Mouse (Mus musculus): Measurements from ENCODE around the gene Tlx2. TPM values are rescaled to one million over a fixed set of nuclear protein-coding genes. Genes with fewer than 3 reads are reported as not detected.

The Tlx2 gene
- polyA plus RNA-seq, 1 experiment from 2014 or later, result not detected

DNA sequence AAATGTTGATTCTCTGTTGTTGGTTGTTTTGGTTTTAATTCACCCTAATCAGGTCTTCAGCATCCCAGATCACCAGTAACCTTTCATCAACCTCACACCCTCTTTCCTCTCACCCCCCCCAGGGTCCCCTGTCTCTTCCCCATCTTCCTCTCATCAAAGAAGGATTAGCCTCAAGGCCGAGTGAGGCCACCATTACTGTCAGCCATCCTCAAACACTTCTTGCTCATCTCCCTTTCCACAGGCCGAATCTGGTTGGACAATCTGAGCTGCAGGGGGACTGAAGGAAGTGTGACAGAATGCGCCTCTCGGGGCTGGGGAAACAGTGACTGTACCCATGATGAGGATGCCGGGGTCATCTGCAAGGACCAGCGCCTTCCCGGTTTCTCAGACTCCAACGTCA, 32.9 kb downstream of the Tlx2 start:
- 78% methylated on average over 8 of the region's 8 CpGs for WGBS
- Histone ChIP-seq H3K36me3 (ENCODE audit: control insufficient read depth, insufficient read depth, low read length) (no peaks in the 10 kb centered on the region), H3K27me3 (ENCODE audit: control insufficient read depth, insufficient read depth, low read length) (peaks cover 5% of the 10 kb centered on the region), H3K4me1 (replicated peaks; ENCODE audit: control insufficient read depth, insufficient read depth, low read length) (peaks cover 7% of the 10 kb centered on the region), H3K4me3 (ENCODE audit: low read depth, low read length) (no peak overlapping the region), H3K4me2 (ENCODE audit: low read depth, low read length, severe bottlenecking) (no peak overlapping the region), H3K9me3 (ENCODE audit: control insufficient read depth, low read length) (no peaks in the 10 kb centered on the region), H3K27ac (ENCODE audit: low read depth, low read length) (no peak overlapping the region), H3K9ac (ENCODE audit: low read length) (no peak overlapping the region)
- DNase-seq (ENCODE audit: low spot score) (no peak), ATAC-seq (replicated peaks; ENCODE audit: low FRiP score) (no peak)

- ATAC-seq (replicated peaks; ENCODE audit: low FRiP score) (no peak), DNase-seq (ENCODE audit: low spot score) (peak; percentile 51)
- no peak overlapping the region for H3K27ac ChIP-seq (ENCODE audit: low read depth, low read length)
- no peaks in the 10 kb centered on the region for H3K9me3 ChIP-seq (ENCODE audit: control insufficient read depth, low read length)
- H3K4me3 ChIP-seq (ENCODE audit: low read depth, low read length), result peak overlapping the region; percentile 43; the same call in 1 of the 2 replicates
- peak overlapping the region; percentile 63 for H3K9ac ChIP-seq (ENCODE audit: low read length)
- H3K4me1 ChIP-seq (replicated peaks; ENCODE audit: control insufficient read depth, insufficient read depth, low read length), result peaks cover 7% of the 10 kb centered on the region
- 23% methylated on average over 5 of the region's 5 CpGs for WGBS
- H3K27me3 ChIP-seq (ENCODE audit: control insufficient read depth, insufficient read depth, low read length), result peaks cover 21% of the 10 kb centered on the region
- peak overlapping the region; percentile 90 for H3K4me2 ChIP-seq (ENCODE audit: low read depth, low read length, severe bottlenecking)
- H3K36me3 ChIP-seq (ENCODE audit: control insufficient read depth, insufficient read depth, low read length), result no peaks in the 10 kb centered on the region
These were observed 35.5 kb downstream of the Tlx2 start for GRCm38 (mm10) chr6:83034463-83035055.

DNA sequence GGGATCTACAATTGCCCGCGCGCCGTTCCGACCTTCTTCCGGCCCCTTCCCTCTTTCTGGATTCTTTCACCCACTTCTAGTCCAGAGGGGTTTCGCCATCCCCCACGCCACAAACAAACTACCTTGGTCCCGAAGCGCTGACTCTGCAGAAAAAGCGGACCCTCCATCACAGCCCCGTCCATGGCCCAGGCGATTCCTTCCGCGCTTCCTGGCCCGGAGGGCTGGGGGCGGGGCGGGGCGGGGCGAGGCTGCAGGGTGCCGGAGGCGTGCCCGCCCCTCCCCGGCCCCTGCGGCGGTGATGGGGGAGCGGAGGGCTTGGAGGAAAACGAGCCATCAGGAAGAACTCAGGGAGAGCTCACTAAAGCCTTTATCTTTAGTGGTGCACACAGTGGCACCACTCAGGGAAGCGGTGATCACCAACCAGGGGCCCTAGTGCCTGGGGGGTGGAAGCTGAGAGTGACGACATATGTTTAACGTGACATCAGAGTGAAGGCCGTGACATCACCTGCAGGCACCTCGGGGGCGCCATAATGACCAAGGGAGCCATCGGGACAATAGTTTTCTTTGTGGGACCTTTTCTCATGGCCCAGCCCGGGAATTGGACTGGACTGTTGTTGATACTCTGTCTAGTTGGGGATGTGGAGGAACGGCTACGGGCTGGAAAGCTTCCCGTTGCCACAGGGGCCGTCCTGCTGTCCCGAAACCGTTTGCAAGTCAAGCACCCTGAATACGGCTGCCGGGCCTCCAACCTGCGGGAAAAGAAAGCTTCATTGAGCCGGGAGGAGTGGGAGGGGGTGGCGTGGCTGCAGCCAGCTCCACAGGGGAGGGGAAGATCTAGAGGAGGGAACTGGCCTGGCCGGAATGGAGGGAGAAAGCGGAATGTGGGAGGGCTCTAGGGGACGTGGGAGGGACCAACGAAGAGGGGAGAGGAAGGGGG, 36.6 kb downstream of the Tlx2 start, which contains the start of the genes Dok1 and Loxl3:
Dok1 (minus strand) TSS at position 223 of the 937 bp plus-strand sequence.
Loxl3 (plus strand) TSS at position 925 of the 937 bp plus-strand sequence.
- Histone ChIP-seq H3K27me3 (ENCODE audit: control insufficient read depth, insufficient read depth, low read length) (peaks cover 21% of the 10 kb centered on the region), H3K4me2 (ENCODE audit: low read depth, low read length, severe bottlenecking) (peak within 1 kb of the TSS; percentile 90), H3K9ac (ENCODE audit: low read length) (peak within 1 kb of the TSS; percentile 63), H3K27ac (ENCODE audit: low read depth, low read length) (peak within 1 kb of the TSS; percentile 68), H3K4me3 (ENCODE audit: low read depth, low read length) (peak within 1 kb of the TSS; percentile 43), H3K4me1 (replicated peaks; ENCODE audit: control insufficient read depth, insufficient read depth, low read length) (peaks cover 7% of the 10 kb centered on the region), H3K9me3 (ENCODE audit: control insufficient read depth, low read length) (no peaks in the 10 kb centered on the region), H3K36me3 (ENCODE audit: control insufficient read depth, insufficient read depth, low read length) (no peaks in the 10 kb centered on the region)
- under 1% methylated on average over 51 of the region's 51 CpGs for WGBS
- peak; percentile 86 for DNase-seq (ENCODE audit: low spot score)
- peak; percentile 80 for ATAC-seq (replicated peaks; ENCODE audit: low FRiP score)

GRCm38 (mm10) chr6:83032769-83033191, 37.3 kb downstream of the Tlx2 start:
- peak; percentile 48 for ATAC-seq (replicated peaks; ENCODE audit: low FRiP score)
- Histone ChIP-seq H3K4me2 (ENCODE audit: low read depth, low read length, severe bottlenecking) (peak overlapping the region; percentile 90), H3K27me3 (ENCODE audit: control insufficient read depth, insufficient read depth, low read length) (peaks cover 21% of the 10 kb centered on the region), H3K36me3 (ENCODE audit: control insufficient read depth, insufficient read depth, low read length) (no peaks in the 10 kb centered on the region), H3K9me3 (ENCODE audit: control insufficient read depth, low read length) (no peaks in the 10 kb centered on the region), H3K4me1 (replicated peaks; ENCODE audit: control insufficient read depth, insufficient read depth, low read length) (peaks cover 7% of the 10 kb centered on the region), H3K4me3 (ENCODE audit: low read depth, low read length) (peak overlapping the region; percentile 43), H3K27ac (ENCODE audit: low read depth, low read length) (no peak overlapping the region), H3K9ac (ENCODE audit: low read length) (peak overlapping the region; percentile 63)
- peak; percentile 79 for DNase-seq (ENCODE audit: low spot score)
- under 1% methylated on average over 29 of the region's 31 CpGs for WGBS

DNA sequence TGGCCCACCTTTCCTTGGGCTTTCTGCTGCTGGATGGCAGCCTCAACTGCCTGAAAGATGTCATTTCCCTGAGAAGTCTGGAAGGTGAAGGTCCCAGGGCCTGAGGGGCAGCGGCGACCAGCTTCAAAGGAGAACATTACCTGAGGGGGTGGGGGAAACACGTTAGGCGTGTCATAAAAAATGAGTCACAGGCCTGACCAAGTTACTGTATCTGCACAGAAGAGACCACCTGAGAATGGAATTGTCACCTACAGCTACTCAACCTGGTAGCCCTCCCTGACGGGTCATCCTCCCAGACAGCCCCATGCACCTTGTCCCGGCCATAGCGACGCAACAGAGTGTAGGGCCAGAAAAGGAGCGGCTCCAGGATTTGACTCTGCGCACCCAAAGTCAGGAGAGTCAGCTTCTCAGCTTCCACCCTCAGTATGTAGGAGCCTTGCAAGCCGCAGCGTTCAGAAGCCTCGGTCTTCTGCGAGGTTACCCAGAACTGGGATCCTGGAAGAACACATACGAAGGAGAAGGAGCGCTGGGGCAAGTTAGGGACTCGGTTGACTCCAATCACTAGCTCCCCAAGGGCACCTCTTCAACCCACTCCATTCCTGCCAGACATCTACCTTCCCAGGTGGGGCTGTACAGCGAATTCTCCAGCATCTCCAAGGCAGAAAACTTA, 38.0 kb downstream of the Tlx2 start:
- H3K9ac ChIP-seq (ENCODE audit: low read length), result peak overlapping the region; percentile 63
- DNase-seq (ENCODE audit: low spot score), result no peak

DNA sequence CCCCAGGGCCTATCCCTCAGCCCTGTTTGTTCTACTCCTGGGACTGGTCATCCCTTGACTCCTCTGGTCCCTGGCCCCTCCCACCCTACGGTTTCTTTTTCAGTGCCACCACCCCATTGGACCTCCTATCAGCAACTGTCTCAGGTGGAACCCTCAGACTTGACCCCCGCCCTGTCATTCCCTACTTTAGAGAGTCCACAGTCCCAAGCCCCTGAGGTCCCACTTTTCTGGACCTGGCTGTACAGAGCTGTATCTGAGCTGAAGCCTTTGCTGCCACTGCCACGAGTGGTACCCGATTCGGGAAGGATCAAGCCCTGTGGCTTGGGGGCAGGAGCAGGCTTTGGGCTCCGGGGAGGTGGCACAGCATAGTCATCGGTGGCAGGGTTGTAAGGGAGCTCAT, 39.0 kb downstream of the Tlx2 start:
- Histone ChIP-seq H3K36me3 (ENCODE audit: control insufficient read depth, insufficient read depth, low read length) (no peaks in the 10 kb centered on the region), H3K4me3 (ENCODE audit: low read depth, low read length) (no peak overlapping the region), H3K9me3 (ENCODE audit: control insufficient read depth, low read length) (no peaks in the 10 kb centered on the region), H3K4me2 (ENCODE audit: low read depth, low read length, severe bottlenecking) (no peak overlapping the region), H3K9ac (ENCODE audit: low read length) (no peak overlapping the region), H3K27me3 (ENCODE audit: control insufficient read depth, insufficient read depth, low read length) (peaks cover 19% of the 10 kb centered on the region), H3K4me1 (replicated peaks; ENCODE audit: control insufficient read depth, insufficient read depth, low read length) (peaks cover 7% of the 10 kb centered on the region), H3K27ac (ENCODE audit: low read depth, low read length) (no peak overlapping the region)
- no peak for DNase-seq (ENCODE audit: low spot score)
- no peak for ATAC-seq (replicated peaks; ENCODE audit: low FRiP score)
- WGBS, result 49% methylated on average over 7 of the region's 7 CpGs

More for the DNA sequence above, 38.0 kb downstream of the Tlx2 start:
- Histone ChIP-seq H3K4me1 (replicated peaks; ENCODE audit: control insufficient read depth, insufficient read depth, low read length) (peaks cover 7% of the 10 kb centered on the region), H3K9me3 (ENCODE audit: control insufficient read depth, low read length) (no peaks in the 10 kb centered on the region), H3K4me3 (ENCODE audit: low read depth, low read length) (peak overlapping the region; percentile 43), H3K36me3 (ENCODE audit: control insufficient read depth, insufficient read depth, low read length) (no peaks in the 10 kb centered on the region), H3K27ac (ENCODE audit: low read depth, low read length) (no peak overlapping the region), H3K4me2 (ENCODE audit: low read depth, low read length, severe bottlenecking) (peak overlapping the region; percentile 90), H3K27me3 (ENCODE audit: control insufficient read depth, insufficient read depth, low read length) (peaks cover 19% of the 10 kb centered on the region)
- no peak for ATAC-seq (replicated peaks; ENCODE audit: low FRiP score)
- WGBS, result 16% methylated on average over 18 of the region's 18 CpGs

DNA sequence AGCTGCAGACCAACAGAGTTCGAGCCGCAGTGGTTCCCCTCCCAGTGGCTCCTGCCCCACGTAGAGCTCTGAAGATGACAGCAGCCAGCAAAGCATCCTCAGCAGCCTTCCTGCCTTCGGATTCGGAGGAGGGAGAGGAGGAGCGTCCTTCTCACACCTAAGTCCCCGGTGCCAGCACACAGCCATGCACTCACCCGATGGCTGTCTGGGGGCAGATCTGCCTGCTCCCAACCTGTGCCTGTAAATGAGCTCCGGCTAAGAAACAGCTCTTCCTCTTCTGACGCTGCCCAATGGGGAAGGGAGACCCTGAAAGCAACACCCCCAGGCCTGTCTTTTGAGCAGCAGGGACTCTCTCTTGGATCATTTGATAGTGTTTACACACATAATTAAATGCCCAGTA, 40.3 kb downstream of the Tlx2 start:
- WGBS, result 13% methylated on average over 10 of the region's 10 CpGs
- Histone ChIP-seq H3K4me2 (ENCODE audit: low read depth, low read length, severe bottlenecking) (no peak overlapping the region), H3K27me3 (ENCODE audit: control insufficient read depth, insufficient read depth, low read length) (peaks cover 19% of the 10 kb centered on the region), H3K36me3 (ENCODE audit: control insufficient read depth, insufficient read depth, low read length) (no peaks in the 10 kb centered on the region), H3K9me3 (ENCODE audit: control insufficient read depth, low read length) (no peaks in the 10 kb centered on the region), H3K27ac (ENCODE audit: low read depth, low read length) (no peak overlapping the region), H3K9ac (ENCODE audit: low read length) (no peak overlapping the region), H3K4me1 (replicated peaks; ENCODE audit: control insufficient read depth, insufficient read depth, low read length) (peaks cover 7% of the 10 kb centered on the region), H3K4me3 (ENCODE audit: low read depth, low read length) (no peak overlapping the region)
- ATAC-seq (replicated peaks; ENCODE audit: low FRiP score), result no peak
- DNase-seq (ENCODE audit: low spot score), result peak; percentile 43

GRCm38 (mm10) chr6:83027706-83028105, 42.4 kb downstream of the Tlx2 start:
- Histone ChIP-seq H3K27me3 (ENCODE audit: control insufficient read depth, insufficient read depth, low read length) (peaks cover 19% of the 10 kb centered on the region), H3K4me3 (ENCODE audit: low read depth, low read length) (no peak overlapping the region), H3K36me3 (ENCODE audit: control insufficient read depth, insufficient read depth, low read length) (no peaks in the 10 kb centered on the region), H3K27ac (ENCODE audit: low read depth, low read length) (no peak overlapping the region), H3K4me2 (ENCODE audit: low read depth, low read length, severe bottlenecking) (no peak overlapping the region), H3K4me1 (replicated peaks; ENCODE audit: control insufficient read depth, insufficient read depth, low read length) (peaks cover 4% of the 10 kb centered on the region), H3K9ac (ENCODE audit: low read length) (no peak overlapping the region), H3K9me3 (ENCODE audit: control insufficient read depth, low read length) (no peaks in the 10 kb centered on the region)
- ATAC-seq (replicated peaks; ENCODE audit: low FRiP score), result no peak
- no peak for DNase-seq (ENCODE audit: low spot score)
- 54% methylated on average over 7 of the region's 9 CpGs for WGBS

Data from forebrain, embryonic 11.5 days (tissue).